Mouse (Mus musculus) midbrain, embryonic 16.5 days (tissue): ENCODE data around the gene Creb1. TPM values are rescaled to one million over a fixed set of nuclear protein-coding genes. Genes with fewer than 3 reads are reported as not detected.
A peak's percentile ranks its signal among the peaks of the same experiment; 100 is the strongest.

ENCODE experiments used
- ATAC-seq: fragments of 200-750 bp; cut with Nextera tagmentation; 2 replicates; pipeline ENCODE4 v1.8.0; 2017; ENCODE audit warnings: moderate TSS enrichment
- H3K27ac ChIP-seq: fragments of 300-500 bp; sonication (generic); 2 replicates; pipeline ENCODE4 v1.5.1; 2014; ENCODE audit warnings: mild to moderate bottlenecking, low read length, mixed read lengths
- H3K27me3 ChIP-seq: fragments of 300-500 bp; sonication (generic); 2 replicates; pipeline ENCODE4 v1.6.1; 2014; ENCODE audit warnings: low read depth, low read length, mixed read lengths; ENCODE audit not compliant: control insufficient read depth, insufficient read depth
- H3K36me3 ChIP-seq: fragments of 300-500 bp; sonication (generic); 2 replicates; pipeline ENCODE4 v1.6.1; 2014; ENCODE audit warnings: mild to moderate bottlenecking, low read length, moderate library complexity, mixed read lengths; ENCODE audit not compliant: control insufficient read depth, insufficient read depth
- H3K4me1 ChIP-seq: fragments of 300-500 bp; sonication (generic); 2 replicates; pipeline ENCODE4 v1.6.1; 2014; ENCODE audit warnings: mild to moderate bottlenecking, low read length, mixed read lengths; ENCODE audit not compliant: control insufficient read depth, insufficient read depth
- H3K4me2 ChIP-seq: fragments of 300-500 bp; sonication (generic); 2 replicates; pipeline ENCODE4 v1.6.1; 2014; ENCODE audit warnings: mild to moderate bottlenecking, low read length, mixed read lengths
- H3K4me3 ChIP-seq: fragments of 300-500 bp; sonication (generic); 2 replicates; pipeline ENCODE4 v1.5.1; 2014; ENCODE audit warnings: low read depth, mild to moderate bottlenecking, low read length, moderate library complexity, mixed read lengths
- H3K9ac ChIP-seq: fragments of 300-500 bp; sonication (generic); 2 replicates; pipeline ENCODE4 v1.6.1; 2014; ENCODE audit warnings: low read depth, low read length, mixed read lengths
- H3K9me3 ChIP-seq: fragments of 300-500 bp; sonication (generic); replicated peaks from 2 replicates; pipeline ENCODE4 v1.6.1; 2014; ENCODE audit warnings: mild to moderate bottlenecking, low read length, mixed read lengths; ENCODE audit not compliant: control insufficient read depth, poor library complexity, severe bottlenecking
- WGBS: fragments of 180-500 bp; shearing (Covaris S2); extraction: QIAGEN DNeasy Blood & Tissue Kit; methylation state at CpG from one replicate; pipeline ENCODE4 v1.1.7; 2014; 5-methylcytosine and 5-hydroxymethylcytosine counted together
- polyA plus RNA-seq: library from polyadenylated mRNA; unstranded; fragments of >200 nt; fragmentation: Nextera tagmentation; extraction: Ambion mirVana; gene quantifications from 2 replicates; pipeline ENCODE4 v1.2.1, GENCODE M21; 2015

Creb1 gene
- polyA plus RNA-seq, 1 experiment from 2014 or later = 35.0 TPM

DNA sequence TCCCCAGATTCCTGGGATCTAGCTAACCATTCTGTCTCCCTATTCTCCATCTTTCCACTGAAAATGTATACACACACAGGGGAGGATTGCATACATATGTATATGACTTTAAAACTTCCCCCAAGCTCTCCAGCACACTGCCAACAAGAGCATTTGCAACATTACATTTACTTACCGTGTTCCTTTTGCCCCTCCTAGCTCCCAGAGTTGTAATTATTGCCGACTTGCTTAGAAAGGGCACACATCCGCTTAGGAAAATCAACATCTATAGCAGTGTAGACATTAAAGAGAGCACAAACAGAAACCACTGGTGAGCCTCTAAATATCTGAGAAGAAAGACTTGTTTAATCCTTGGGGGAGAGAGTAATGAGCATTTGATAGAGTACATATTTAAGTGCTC lies 85.8 kb downstream of the Creb1 start:
- WGBS = 61% methylated on average over 3 of the region's 3 CpGs

DNA sequence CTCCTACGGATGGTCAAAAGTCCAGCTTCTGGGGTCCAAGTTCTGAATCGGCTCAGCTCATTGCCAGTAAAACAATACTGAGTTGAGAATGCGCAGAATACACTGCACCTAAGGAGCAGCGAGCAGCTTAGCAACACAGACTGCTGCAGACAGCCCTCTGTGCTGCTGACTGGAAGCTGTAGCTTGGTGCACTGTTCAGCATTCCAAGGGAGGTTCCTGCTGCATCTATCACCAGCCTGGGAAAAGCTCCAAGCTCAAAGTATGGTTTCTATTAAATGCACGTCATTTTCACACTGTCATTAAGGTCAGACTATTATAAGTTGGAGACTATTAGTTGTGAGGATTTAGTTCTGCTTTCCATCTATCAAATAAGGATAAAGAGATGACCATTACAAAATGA lies 88.7 kb downstream of the Creb1 start:
- WGBS = 73% methylated on average over 5 of the region's 5 CpGs
- no peak overlapping the region for H3K4me2 ChIP-seq
- H3K9ac ChIP-seq = no peak overlapping the region
- no peak for ATAC-seq
- H3K27ac ChIP-seq = no peak overlapping the region
- H3K36me3 ChIP-seq = no peaks in the 10 kb centered on the region
- no peaks in the 10 kb centered on the region for H3K9me3 ChIP-seq
- no peaks in the 10 kb centered on the region for H3K27me3 ChIP-seq
- no peak overlapping the region for H3K4me3 ChIP-seq
- peaks cover 13% of the 10 kb centered on the region for H3K4me1 ChIP-seq

More for the DNA sequence above, 85.8 kb downstream of the Creb1 start:
- Histone ChIP-seq H3K36me3 (no peaks in the 10 kb centered on the region), H3K27me3 (no peaks in the 10 kb centered on the region), H3K4me2 (peak overlapping the region; percentile 65), H3K9ac (peak overlapping the region; percentile 98), H3K9me3 (no peaks in the 10 kb centered on the region), H3K4me1 (peaks cover 20% of the 10 kb centered on the region), H3K4me3 (peak overlapping the region; percentile 84), H3K27ac (peak overlapping the region; percentile 96; the same call in 1 of the 2 replicates)
- ATAC-seq = no peak

DNA sequence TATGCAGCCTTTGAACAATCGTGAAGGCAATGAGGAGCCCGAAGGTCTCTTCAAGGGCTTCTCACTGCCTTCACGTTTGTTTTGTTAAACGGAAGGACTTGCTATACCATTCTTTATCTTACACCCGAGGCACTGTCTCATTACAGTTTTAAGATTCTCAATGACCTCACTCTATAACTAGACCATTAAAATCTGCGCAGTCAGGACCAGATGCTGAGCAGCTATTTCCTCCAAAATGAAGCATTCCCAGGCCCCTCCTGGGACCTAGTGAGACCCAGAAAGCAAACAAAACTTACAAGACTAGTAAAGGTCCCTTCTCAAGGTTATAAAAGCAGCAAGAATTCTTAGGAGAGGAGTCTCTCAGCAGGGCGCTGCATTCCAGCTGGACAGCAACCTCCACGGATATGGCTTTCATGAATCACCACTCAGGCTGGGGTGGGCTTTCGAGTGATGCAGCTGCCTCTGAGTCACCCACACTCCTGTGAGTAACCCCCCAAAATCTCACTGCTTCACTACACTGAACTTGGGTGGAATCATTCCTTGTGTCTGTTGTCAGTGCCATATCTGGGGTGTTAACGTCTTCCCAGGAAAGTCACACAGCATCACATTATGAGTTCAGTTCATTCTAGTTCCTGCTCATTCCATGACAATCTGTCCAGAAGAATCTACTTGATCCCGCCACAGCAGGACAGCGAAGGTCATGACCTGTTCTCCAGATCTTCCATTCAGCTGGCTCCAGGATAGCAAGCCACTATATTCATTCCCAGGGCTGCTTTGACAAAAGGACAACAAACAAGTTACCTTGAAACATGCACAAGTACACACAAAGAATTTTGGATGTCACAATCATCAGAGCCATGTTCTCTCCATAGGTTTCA lies 91.4 kb downstream of the Creb1 start:
- H3K4me1 ChIP-seq = no peaks in the 10 kb centered on the region; the same call in 1 of the 2 replicates
- H3K4me3 ChIP-seq = no peak overlapping the region
- no peaks in the 10 kb centered on the region for H3K27me3 ChIP-seq
- no peaks in the 10 kb centered on the region for H3K36me3 ChIP-seq
- ATAC-seq = no peak
- H3K4me2 ChIP-seq = no peak overlapping the region
- no peaks in the 10 kb centered on the region for H3K9me3 ChIP-seq
- H3K9ac ChIP-seq = no peak overlapping the region
- WGBS = 64% methylated on average over 12 of the region's 12 CpGs
- no peak overlapping the region for H3K27ac ChIP-seq

DNA sequence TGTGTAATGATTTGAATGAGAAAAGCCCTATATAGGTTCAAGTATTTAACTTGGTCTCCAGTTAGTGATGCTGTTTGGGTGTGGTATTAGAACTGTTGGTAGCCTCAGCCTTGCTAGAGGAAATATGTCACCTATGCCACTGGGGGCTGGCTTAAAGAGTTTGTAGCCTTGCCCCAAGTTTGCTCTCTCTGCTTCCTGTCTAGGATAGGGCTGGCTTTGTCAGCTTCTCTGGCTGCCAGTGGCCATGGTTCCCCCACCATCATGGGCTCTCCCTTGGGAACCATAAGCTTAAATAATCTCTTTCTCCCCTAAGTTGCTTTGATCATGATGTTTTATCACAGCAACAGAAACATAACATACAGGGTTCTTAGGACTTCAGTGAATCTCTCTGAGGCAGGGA lies 92.8 kb downstream of the Creb1 start:
- H3K9ac ChIP-seq = no peak overlapping the region
- H3K4me2 ChIP-seq = no peak overlapping the region
- no peak overlapping the region for H3K4me3 ChIP-seq
- no peaks in the 10 kb centered on the region for H3K36me3 ChIP-seq
- H3K27ac ChIP-seq = no peak overlapping the region
- H3K9me3 ChIP-seq = no peaks in the 10 kb centered on the region
- no peaks in the 10 kb centered on the region for H3K27me3 ChIP-seq
- ATAC-seq = no peak
- no peaks in the 10 kb centered on the region for H3K4me1 ChIP-seq

DNA sequence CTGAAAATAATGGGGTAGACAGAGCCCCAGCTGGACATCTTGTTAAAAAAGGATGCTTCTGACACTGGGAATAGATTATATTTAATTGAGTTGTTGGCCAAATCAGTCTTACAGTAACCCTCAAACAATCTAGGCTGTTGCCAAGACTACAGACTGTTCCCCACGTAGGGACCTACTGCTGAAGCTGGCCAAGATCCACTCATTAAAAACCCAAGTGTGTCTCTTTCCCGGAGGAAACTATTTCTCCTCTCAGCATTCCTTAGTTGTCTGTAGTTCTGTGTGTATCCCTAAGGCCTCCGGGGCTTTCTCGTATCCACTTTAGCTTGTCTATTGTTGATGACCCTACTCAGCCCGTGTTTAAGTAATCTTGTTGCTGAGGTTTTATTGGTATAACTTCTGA lies 99.1 kb downstream of the Creb1 start:
- WGBS = 67% methylated on average over 5 of the region's 5 CpGs
- no peak for ATAC-seq
- no peak overlapping the region for H3K27ac ChIP-seq
- no peaks in the 10 kb centered on the region for H3K9me3 ChIP-seq
- no peak overlapping the region for H3K4me2 ChIP-seq
- no peak overlapping the region for H3K9ac ChIP-seq
- no peaks in the 10 kb centered on the region for H3K4me1 ChIP-seq
- H3K27me3 ChIP-seq = no peaks in the 10 kb centered on the region
- no peak overlapping the region for H3K4me3 ChIP-seq
- no peaks in the 10 kb centered on the region for H3K36me3 ChIP-seq

DNA sequence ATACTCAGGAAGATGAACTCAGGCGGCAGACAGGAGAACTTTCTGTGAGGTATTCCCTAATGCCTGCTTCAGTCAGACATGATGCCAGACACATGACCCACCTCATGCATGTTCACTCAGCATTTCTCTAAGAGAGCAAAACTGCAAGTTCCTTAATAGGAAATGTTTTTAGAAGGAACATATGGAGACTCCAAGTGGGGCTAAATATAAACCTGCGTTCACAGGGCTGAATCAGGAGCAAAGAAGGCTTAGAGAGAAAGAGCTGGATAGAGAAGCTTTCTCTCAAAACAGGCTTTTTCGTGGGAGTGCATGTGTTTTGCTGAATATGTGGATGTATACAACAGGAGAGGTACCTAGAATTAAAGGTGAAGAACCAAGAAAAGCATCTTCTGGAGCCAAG lies 100.8 kb downstream of the Creb1 start:
- no peak for ATAC-seq
- Histone ChIP-seq H3K4me1 (no peaks in the 10 kb centered on the region), H3K36me3 (no peaks in the 10 kb centered on the region), H3K27me3 (no peaks in the 10 kb centered on the region), H3K9ac (no peak overlapping the region), H3K4me3 (no peak overlapping the region), H3K9me3 (no peaks in the 10 kb centered on the region), H3K27ac (no peak overlapping the region), H3K4me2 (no peak overlapping the region)
- WGBS = 73% methylated on average over 3 of the region's 3 CpGs

DNA sequence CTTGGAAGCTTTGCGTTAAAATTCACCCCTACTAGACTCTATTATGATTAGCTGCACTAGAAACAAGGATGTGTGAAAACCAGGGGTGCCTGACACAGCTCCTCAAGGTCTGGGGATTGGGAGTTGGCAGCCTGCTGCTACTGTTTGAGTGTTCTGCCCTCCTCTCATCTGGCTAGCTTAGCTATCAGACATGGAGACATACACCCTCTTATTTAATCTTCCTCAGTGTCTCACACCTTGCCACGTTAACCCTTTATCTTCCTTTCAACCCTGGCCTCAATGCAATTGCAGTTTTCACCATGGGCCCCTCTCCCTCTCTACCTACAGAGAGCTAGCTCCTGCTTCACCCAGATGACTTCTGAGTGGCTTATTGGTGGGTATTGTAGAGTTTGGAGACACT lies 103.2 kb downstream of the Creb1 start:
- Histone ChIP-seq H3K27me3 (no peaks in the 10 kb centered on the region), H3K4me1 (no peaks in the 10 kb centered on the region), H3K9me3 (no peaks in the 10 kb centered on the region), H3K9ac (no peak overlapping the region), H3K4me2 (no peak overlapping the region), H3K36me3 (no peaks in the 10 kb centered on the region), H3K27ac (no peak overlapping the region), H3K4me3 (no peak overlapping the region)
- no peak for ATAC-seq
- 75% methylated on average over 2 of the region's 2 CpGs for WGBS

DNA sequence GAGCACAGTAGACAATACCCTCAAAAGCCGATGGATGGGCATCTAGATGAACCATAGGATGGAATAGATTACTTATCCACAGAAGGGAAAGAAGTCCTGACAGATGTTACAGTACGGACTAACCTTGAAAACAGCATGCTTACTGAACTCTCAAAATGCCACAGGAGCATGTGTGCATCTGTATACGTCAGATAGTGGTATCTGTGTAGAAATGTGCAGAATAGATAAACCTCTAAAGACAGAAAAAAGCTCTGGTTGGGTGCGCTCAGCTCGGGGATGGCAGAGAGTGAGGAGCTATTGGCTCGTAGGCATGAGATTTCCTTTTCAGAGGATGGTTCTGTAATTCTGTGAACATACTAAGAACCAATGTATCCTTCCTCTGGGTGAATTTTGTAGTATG lies 106.8 kb downstream of the Creb1 start:
- Histone ChIP-seq H3K27me3 (no peaks in the 10 kb centered on the region), H3K9ac (no peak overlapping the region)
- 89% methylated on average over 6 of the region's 6 CpGs for WGBS

DNA sequence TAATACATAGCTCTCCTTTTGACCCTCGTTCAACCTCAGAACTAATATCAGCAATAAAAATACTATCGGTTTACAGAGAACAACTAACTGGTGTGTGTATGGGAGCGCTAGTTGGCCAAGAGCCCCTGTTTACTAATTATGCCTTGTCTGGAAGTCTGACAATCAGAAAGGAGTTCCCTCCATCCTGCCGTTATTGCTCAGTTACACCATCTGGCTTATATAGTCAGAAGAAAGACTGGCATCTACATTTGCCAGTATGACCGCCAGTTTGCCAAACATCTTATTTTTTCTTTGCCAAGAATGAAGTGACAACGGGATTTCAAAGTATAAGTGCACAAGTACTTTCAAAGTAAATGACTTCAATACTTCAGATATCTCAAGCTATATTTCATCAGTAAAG lies 108.6 kb downstream of the Creb1 start:
- H3K36me3 ChIP-seq = no peaks in the 10 kb centered on the region
- H3K27ac ChIP-seq = no peak overlapping the region
- H3K4me1 ChIP-seq = no peaks in the 10 kb centered on the region
- H3K9me3 ChIP-seq = no peaks in the 10 kb centered on the region
- no peak overlapping the region for H3K9ac ChIP-seq
- no peaks in the 10 kb centered on the region for H3K27me3 ChIP-seq
- no peak overlapping the region for H3K4me2 ChIP-seq
- ATAC-seq = no peak
- WGBS = 89% methylated on average over 6 of the region's 6 CpGs
- no peak overlapping the region for H3K4me3 ChIP-seq

More for the DNA sequence above, 106.8 kb downstream of the Creb1 start:
- no peak for ATAC-seq
- H3K9me3 ChIP-seq = no peaks in the 10 kb centered on the region
- H3K4me3 ChIP-seq = no peak overlapping the region
- H3K27ac ChIP-seq = no peak overlapping the region
- H3K4me1 ChIP-seq = no peaks in the 10 kb centered on the region
- no peak overlapping the region for H3K4me2 ChIP-seq
- H3K36me3 ChIP-seq = no peaks in the 10 kb centered on the region
